Mouse (Mus musculus): Measurements from ENCODE around the gene Dnaaf2.

Dnaaf2 gene

DNA sequence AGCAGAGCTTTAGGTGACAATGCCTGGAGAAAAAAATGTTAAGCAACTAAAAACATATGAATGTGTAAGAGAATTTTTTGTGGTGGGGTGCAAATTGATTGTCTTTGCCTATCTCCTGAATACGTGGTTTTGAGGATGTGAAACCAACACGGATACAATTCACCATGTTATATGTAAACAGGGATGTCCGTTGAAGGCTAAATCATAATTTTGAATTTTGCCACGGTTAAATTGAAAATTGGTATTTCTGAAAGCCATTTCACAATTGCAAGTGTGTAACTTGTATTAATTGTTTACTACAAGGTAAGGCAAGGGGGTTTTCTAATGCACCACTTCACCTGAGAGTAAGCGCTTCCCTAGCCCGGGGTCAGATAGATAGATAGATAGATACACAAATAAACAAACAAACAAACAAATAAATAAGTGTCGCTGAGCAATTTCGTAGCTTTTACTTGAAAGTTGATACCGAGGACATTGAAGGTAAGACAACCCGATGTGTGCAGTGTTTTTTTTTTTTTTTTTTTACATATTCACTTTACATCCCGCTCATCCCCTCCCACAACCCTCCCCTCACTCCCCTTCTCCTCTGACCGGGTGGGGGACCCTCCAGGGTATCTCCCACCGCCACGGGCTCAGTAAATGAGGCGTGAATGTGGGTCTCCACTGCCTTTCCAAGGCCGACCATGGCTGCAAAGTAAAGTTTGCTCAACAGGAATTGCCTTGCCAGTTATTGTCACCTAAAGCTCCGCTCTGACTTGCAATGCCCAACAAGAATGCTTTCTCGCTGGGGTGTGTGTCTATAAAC is 30.4 kb downstream of the Dnaaf2 start:
- in situ Hi-C loops (cut with MboI, MseI) = loop anchor here (25.0 kb wide), 1 partner anchor 1794 kb away; the partner anchor contains the start of gene Psma3

DNA sequence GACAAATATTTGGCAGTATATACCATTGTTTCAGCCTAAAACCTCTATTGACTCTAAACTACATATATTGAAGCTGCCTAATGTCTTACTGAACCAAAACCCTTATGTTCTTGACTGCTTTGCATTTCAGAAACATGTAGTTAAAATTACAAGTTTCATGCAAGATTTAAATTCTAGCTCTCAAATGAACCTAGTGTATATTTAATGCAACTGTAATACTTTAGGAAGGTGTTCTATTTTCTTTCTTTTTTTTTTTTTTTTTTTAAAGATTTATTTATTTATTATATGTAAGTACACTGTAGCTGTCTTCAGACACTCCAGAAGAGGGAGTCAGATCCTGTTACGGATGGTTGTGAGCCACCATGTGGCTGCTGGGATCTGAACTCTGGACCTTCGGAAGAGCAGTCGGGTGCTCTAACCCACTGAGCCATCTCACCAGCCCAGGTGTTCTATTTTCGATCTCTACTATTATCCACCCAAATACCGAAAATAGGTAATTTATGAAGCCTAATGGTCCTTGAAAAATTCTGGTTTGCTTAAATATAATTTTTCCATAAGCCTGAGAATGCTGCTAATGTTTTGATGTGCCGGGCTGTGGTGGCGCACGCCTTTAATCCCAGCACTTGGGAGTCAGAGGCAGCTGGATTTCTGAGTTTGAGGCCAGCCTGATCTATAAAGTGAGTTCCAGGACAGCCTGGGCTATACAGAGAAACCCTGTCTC is 31.2 kb downstream of the Dnaaf2 start:
- in situ Hi-C loops (cut with MboI, MseI) = loop anchor here (25.0 kb wide), 1 partner anchor 1795 kb away; the partner anchor contains the start of gene Psma3

DNA sequence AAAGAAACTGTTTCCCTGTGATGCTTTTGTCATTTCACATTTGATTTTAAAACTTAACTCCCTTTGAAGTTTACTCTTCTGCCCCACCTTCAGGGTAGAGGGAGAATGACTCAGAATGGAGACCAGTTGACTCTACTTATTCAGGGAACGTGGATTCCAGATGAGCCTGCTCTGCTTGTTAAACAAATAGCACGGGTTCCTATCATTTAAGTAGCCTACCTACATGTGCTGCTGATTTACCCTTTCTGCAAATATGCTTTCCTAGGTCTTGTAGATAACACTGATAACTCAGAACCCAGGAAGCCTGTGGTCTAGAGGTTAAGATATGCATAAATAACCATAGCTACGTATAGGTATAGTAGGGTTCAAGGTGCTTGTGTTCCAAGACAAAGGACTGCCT is 33.3 kb downstream of the Dnaaf2 start:
- in situ Hi-C loops (cut with MboI, MseI) = loop anchor here (25.0 kb wide), 1 partner anchor 1797 kb away; the partner anchor contains the start of gene Psma3

DNA sequence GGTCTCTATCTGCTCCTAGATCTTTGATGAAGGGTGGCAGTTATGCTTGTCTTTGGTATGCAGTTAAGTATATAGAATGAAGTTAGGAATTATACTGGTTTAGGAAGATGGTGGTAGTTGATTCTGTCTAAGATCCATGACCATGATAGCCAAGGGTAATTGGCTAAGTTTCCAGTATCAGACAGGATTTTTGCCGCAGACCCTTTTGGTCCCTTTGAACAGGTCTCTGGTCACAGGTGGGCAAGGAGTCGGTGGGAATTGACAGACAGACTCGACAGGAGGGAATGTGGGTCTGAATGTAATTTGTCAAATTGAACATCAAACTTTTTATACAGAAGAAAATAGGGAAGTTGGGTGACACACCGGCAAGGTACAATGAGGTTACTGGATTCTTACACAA is 34.6 kb downstream of the Dnaaf2 start:
- in situ Hi-C loops (cut with MboI, MseI) = loop anchor here (25.0 kb wide), 1 partner anchor 1799 kb away; the partner anchor contains the start of gene Psma3

DNA sequence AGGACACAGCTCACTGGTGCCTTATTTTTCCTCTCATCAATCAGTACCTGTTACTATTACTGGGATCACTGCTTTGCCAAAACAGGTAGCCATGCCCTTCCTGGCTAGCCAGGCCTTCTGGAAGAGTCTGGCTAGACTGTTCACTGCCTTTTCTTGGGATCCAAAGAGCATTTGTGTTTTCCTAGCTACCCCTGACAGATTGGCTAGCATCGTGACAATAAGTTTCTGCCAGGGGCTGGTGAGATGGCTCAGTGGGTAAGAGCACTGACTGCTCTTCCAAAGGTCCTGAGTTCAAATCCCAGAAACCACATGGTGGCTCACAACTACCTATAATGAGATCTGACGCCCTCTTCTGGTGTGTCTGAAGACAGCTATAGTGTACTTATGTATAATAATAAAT is 37.6 kb downstream of the Dnaaf2 start:
- in situ Hi-C loops (cut with MboI, MseI) = loop anchor here (25.0 kb wide), 1 partner anchor 1802 kb away; the partner anchor contains the start of gene Psma3

DNA sequence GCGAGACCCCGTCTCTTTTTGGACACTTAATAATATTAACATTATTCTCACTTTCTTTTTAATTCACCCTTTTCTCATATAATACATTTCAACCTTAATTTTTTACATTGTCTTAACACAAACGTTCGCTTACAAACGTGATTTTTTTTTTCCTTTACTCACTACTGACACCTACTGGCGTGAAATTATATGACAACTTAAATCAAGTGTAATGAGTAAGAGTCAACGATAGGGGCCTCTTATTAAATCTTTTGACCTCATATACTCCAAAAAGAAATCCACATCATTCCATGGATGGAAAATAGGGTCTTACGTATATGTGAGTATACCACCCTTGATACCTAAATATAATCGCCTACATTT is 38.7 kb downstream of the Dnaaf2 start:
- in situ Hi-C loops (cut with MboI, MseI) = loop anchor here (25.0 kb wide), 1 partner anchor 1803 kb away; the partner anchor contains the start of gene Psma3

DNA sequence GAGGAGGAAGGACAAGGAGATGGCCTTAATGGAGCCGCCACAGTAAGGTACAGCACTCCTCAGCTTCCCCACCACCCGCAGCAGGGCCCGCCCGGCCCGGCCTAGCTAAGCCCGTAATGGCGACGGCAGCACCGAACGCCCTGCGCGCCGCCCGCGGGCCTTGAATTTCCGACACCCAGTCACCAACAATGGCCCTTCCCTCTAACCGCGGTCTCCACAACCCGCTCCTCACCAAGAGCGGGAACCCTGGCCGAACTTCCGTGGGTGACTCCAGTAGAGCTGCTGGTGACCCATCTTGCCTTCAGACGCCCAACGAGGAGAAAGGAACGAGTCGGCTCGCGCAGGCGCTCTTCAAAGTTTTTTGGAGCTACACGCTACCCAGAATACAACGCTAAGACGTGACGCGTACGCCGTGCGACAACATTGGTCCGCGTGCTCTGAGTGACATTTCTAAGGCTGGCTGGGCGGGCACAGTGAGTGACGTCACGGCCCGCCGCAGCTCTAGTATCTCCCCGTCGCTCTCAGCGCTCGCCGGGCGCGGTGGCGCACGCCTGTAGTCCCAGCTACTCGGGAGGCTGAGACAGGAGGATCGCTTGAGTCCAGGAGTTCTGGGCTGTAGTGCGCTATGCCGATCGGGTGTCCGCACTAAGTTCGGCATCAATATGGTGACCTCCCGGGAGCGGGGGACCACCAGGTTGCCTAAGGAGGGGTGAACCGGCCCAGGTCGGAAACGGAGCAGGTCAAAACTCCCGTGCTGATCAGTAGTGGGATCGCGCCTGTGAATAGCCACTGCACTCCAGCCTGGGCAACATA is 39.3 kb downstream of the Dnaaf2 start, which contains the start of gene Rps29:
Gene Rps29, minus strand, starts transcription at position 422 of the 813 bp plus-strand sequence.
- in situ Hi-C loops (cut with MboI, MseI) = loop anchor here (25.0 kb wide), 1 partner anchor 1803 kb away; the partner anchor contains the start of gene Psma3

DNA sequence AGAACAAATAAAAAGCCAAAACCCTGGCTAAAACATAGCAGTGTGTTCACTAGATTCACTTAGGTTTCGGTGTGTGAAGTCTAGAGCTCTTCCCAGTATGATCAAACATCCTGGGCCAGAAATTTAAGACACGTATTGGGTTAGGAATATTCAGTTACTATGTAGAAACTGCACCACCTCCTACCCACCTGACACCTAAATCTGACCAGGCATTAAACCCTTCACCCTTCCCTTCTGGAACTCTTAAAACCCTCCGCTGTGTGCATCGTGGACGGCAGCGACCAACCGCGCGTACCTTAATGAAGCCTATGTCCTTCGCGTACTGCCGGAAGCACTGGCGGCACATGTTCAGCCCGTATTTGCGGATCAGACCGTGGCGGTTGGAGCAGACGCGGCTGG is 39.9 kb downstream of the Dnaaf2 start:
- in situ Hi-C loops (cut with MboI, MseI) = loop anchor here (25.0 kb wide), 1 partner anchor 1804 kb away; the partner anchor contains the start of gene Psma3

DNA sequence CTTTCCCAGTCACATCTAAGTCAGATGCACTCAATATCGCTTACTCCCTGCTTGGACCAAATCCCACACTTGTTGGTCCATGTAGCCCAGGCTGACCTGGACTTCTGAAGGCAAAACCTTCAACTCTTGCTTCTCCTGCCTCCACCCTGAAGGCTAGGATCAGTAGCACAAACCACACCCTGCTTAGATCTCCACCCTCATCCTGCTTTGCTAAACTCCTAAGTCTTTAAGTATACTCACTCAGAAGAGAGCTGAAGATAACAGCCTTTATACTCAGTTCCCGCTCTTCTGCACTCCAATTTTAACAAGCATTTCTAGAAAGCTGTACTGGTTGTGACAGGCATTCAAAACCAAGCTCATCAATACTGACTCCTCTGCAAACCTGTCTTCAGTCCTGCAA is 41.1 kb downstream of the Dnaaf2 start:
- in situ Hi-C loops (cut with MboI, MseI) = loop anchor here (25.0 kb wide), 1 partner anchor 1805 kb away; the partner anchor contains the start of gene Psma3

DNA sequence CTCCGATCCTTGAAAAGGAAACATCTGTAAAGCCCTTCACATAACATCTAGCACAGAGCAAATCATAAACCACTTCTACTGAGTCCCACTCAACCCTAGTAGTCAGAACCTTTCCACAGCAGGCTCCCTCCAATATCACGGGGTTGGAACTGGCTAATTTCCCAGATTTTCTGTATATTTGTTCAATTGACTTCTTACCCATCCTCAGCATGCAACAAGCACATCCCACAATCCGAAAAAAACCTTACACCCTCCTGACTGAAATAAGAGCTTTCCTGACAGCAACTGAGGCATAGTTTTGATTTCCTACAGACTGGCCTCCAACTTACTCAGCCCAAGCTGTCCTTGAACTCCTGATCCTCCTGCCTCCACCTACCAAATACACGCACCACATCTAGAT is 41.8 kb downstream of the Dnaaf2 start:
- in situ Hi-C loops (cut with MboI, MseI) = loop anchor here (25.0 kb wide), 1 partner anchor 1806 kb away; the partner anchor contains the start of gene Psma3

DNA sequence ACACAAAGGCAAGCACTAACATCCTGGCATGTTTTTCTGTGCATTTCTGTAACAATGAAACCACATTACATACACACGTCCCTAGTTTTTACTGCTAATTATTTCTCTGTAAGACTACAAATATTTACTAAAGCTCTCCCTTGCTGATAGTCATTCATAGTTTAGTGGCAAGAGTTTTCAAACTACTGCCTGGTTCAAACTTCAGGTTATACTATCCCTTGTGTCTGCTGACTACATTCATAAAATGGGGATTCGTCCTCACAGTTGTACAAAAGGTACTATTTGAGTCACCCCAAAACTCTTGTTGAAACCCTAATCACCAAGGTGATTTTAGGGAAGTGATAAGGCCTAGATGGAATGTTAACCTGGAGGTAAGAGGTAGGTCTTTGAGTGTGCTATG is 42.3 kb downstream of the Dnaaf2 start:
- in situ Hi-C loops (cut with MboI, MseI) = loop anchor here (25.0 kb wide), 1 partner anchor 1806 kb away; the partner anchor contains the start of gene Psma3

DNA sequence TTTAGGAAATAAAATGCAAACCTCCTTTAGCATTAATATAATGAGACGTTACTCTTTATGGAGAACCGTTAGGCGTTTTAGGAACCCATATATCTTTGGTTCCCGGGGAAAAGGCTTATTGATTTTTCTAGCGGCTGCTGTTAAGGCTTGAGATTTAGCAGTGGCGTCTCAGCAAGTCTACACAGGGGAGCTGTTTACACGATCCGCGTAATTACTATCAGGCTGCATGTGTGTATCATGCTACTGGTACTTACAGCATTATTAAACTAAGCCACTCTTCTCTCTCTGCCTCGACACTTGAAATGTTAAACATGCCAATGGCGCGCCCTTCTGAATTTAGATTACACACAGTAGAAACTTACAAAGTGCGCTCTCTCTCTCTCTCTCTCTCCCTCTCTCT is 48.2 kb downstream of the Dnaaf2 start:
- in situ Hi-C loops (cut with MboI, MseI) = loop anchor here (25.0 kb wide), 1 partner anchor 1812 kb away; the partner anchor contains the start of gene Psma3

DNA sequence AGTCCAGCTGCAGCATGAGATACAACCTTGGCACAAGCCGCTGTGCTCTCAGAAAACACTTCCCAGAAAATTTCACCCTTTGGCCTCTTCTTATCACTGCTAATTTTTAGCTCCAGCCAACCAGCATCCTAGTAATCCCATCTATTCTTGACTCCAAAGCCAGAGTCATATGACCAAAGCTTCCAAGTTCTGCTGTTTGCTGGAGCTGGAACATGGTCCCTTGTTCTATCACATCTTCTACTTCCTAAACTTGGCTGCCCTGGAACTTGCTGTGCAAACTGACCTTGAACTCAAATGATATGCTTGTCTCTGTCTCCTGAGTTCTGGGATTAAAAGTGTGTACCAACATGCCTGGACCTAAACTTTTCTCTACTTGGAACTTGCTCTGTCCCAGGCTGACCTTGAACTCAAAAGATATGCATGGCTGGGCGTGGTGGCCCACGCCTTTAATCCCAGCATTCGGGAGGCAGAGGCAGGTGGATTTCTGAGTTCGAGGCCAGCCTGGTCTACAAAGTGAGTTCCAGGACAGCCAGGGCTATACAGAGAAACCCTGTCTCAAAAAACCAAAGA is 51.0 kb downstream of the Dnaaf2 start:
- in situ Hi-C loops (cut with MboI, MseI) = no loop called here

DNA sequence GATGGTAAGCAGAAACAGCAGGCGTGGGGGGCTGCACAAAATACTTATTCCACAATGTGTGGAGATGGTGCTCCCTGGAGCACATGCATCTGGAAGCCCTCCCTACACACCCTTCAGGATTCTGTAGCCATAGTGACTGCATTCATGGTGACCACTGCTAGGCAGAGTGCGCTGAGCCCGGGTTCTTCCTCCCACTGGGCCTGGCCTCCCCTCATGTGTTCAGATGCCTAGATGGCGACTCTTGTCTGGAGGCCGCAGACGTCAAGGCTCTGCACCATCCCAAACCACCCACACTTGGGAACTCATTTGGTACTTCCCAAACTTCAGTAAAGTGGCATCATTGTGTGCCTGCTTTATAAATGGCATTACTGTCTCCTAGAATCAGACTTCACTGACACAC is 54.8 kb downstream of the Dnaaf2 start:
- in situ Hi-C loops (cut with MboI, MseI) = no loop called here

DNA sequence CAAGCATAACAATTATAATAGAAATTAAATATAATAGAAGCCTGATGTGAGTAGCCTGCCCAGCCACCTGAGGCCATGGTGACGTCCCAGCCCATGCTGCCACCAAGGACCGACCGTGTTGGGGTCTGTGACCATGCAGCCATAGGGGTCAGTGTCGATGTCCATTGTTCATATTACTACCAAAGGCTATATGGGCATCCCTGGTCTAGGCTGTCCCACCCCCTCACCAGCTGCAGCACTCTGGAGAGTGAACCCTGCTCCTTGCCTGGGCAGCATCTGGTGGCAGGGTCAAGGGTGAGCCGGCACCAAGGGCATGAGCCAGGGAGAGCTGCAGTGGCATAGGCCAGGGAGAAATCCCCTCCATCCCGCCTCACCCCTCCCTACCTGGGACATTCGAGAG is 58.4 kb downstream of the Dnaaf2 start:
- in situ Hi-C loops (cut with MboI, MseI) = no loop called here

DNA sequence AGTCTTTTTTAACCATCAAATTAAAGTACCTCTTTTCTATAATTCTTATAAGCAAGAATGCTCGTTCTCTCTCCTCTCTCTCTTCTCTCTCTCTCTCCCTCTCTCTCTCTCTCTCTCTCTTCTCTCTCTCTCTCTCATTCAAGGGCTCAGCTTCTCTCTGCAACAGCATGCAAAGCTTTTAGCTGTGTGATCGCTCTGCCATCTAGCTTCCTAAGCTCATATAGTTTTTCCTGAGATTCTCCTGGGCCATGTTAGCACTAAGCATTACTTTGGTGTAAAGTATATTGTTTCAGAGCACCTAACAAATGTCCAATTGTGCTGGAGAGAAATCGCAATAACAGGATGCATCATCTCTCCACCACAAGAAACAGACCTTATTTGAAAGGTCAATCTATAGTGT is 59.0 kb downstream of the Dnaaf2 start:
- in situ Hi-C loops (cut with MboI, MseI) = no loop called here
